Mouse (Mus musculus): ENCODE results near the gene Nhlh2. TPM values are rescaled to one million over a fixed set of nuclear protein-coding genes. Genes with fewer than 3 reads are reported as not detected.

Gene Nhlh2
- not detected for polyA plus RNA-seq (2014; fragmentation: Illumina TruSeq; extraction: RNeasy Lipid Tissue Mini Kit (QIAGEN cat#74804); ENCODE audit: low read depth, low replicate concordance)

DNA sequence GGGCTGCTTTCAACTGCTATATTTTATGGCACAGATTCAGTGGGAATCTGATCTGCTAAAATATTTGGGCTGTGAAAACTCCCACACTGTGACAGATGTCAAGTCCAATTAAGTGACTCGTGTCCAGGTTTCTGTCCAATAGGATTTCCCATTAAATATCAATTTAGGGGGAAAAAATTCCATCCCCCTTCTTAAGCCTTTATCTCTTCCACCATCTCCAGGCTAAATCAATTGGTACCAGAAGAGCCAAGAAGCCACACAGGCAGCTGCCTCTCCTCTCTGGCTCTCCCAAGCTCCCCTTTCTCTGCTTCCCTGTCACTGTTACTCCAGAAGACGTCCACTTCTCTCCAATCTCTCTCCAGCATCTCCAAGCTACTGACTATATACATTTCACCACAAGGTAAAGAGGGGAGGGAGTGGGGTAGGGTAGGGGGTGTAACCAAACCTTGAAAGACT is at the start of gene Nhlh2:
Gene Nhlh2 (plus strand): TSS at position 151 of the 456 bp plus-strand sequence.

Other genes with a start within 250 kb of the Nhlh2 start
- not detected for gene Mab21l3, start 161.1 kb upstream of the Nhlh2 start, polyA plus RNA-seq (2014; fragmentation: Illumina TruSeq; extraction: RNeasy Lipid Tissue Mini Kit (QIAGEN cat#74804); ENCODE audit: low read depth, low replicate concordance)
- 20.5 TPM for gene Slc22a15, start 85.6 kb upstream of the Nhlh2 start, polyA plus RNA-seq (2014; fragmentation: Illumina TruSeq; extraction: RNeasy Lipid Tissue Mini Kit (QIAGEN cat#74804); ENCODE audit: low read depth, low replicate concordance)
- 13.2 TPM for gene Casq2, start 76.3 kb downstream of the Nhlh2 start, polyA plus RNA-seq (2014; fragmentation: Illumina TruSeq; extraction: RNeasy Lipid Tissue Mini Kit (QIAGEN cat#74804); ENCODE audit: low read depth, low replicate concordance)
- 4.2 TPM for gene Vangl1, start 194.6 kb downstream of the Nhlh2 start, polyA plus RNA-seq (2014; fragmentation: Illumina TruSeq; extraction: RNeasy Lipid Tissue Mini Kit (QIAGEN cat#74804); ENCODE audit: low read depth, low replicate concordance)